Mouse (Mus musculus): ENCODE measurements at regions not wholly inside any gene's neighbourhood (a gene's known extent, or its start where the extent isn't known, plus 50 kb on each side); places are given as distances from the start of the nearest gene placed in this dataset.

DNA sequence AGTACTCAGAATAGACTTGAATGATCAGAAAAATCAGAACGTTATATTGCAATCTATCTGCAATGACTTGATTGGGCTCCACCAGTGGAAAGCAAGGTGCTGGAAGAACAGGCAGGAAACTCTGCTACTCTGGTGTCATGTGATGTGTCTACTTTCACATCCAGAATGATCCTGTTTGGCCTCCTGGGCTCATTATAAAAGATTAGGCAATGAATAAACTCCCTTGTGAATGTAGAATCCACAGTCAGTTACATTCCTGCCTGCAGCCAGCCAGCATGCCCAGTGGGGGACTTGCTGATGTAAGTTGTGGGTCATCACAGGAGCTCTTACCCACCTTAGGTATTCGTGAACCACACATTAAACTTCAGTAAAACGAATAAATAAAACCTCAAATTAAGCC is 174.5 kb upstream of the Arhgap24 start:
- ATAC-seq (no peak), DNase-seq (ENCODE audit: low spot score) (no peak)
- no peak overlapping the region for H3K4me2 ChIP-seq (ENCODE audit: low read depth, low read length)
- H3K4me3 ChIP-seq (ENCODE audit: low read length), result no peak overlapping the region
- H3K4me1 ChIP-seq (ENCODE audit: insufficient read depth, low read length), result no peaks in the 10 kb centered on the region
- no peak overlapping the region for H3K9ac ChIP-seq (replicated peaks; ENCODE audit: low read length)
- no peaks in the 10 kb centered on the region for H3K27me3 ChIP-seq (ENCODE audit: insufficient read depth, low read length)
- H3K36me3 ChIP-seq (ENCODE audit: insufficient read depth, low read length), result no peaks in the 10 kb centered on the region
- no peak for TF ChIP-seq CTCF (IDR thresholded peaks at IDR 0.05; ENCODE audit: low read depth)
- no peaks in the 10 kb centered on the region for H3K9me3 ChIP-seq (ENCODE audit: low read length)
- no peak overlapping the region for H3K27ac ChIP-seq
- 74% methylated on average over 3 of the region's 3 CpGs for WGBS

DNA sequence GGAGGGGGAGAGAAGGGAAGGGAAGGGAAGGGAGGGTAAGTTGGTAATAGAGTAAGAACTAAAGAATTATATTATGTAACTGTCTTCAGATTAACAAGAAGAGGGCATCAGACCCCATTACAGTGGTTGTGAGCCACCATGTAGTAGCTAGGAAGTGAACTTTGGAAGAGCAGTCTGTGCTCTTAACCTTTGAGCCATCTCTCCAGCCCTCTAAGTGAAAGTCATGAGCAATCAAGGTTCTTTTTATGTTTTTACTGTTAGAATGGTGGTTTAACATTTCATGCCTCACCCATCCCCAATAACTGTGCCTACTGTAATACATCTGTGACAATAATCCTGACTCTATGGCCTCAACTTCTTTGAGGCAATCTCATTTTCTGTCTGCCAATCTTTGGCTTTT is 169.6 kb upstream of the Arhgap24 start:
- H3K4me2 ChIP-seq (ENCODE audit: low read depth, low read length), result no peak overlapping the region
- DNase-seq (ENCODE audit: low spot score), result no peak
- H3K27ac ChIP-seq, result no peak overlapping the region
- TF ChIP-seq CTCF (IDR thresholded peaks at IDR 0.05; ENCODE audit: low read depth), result no peak
- no peak for ATAC-seq
- no peak overlapping the region for H3K4me3 ChIP-seq (ENCODE audit: low read length)
- no peak overlapping the region for H3K9ac ChIP-seq (replicated peaks; ENCODE audit: low read length)
- H3K4me1 ChIP-seq (ENCODE audit: insufficient read depth, low read length), result no peaks in the 10 kb centered on the region
- H3K9me3 ChIP-seq (ENCODE audit: low read length), result no peaks in the 10 kb centered on the region
- no peaks in the 10 kb centered on the region for H3K36me3 ChIP-seq (ENCODE audit: insufficient read depth, low read length)
- no peaks in the 10 kb centered on the region for H3K27me3 ChIP-seq (ENCODE audit: insufficient read depth, low read length)

DNA sequence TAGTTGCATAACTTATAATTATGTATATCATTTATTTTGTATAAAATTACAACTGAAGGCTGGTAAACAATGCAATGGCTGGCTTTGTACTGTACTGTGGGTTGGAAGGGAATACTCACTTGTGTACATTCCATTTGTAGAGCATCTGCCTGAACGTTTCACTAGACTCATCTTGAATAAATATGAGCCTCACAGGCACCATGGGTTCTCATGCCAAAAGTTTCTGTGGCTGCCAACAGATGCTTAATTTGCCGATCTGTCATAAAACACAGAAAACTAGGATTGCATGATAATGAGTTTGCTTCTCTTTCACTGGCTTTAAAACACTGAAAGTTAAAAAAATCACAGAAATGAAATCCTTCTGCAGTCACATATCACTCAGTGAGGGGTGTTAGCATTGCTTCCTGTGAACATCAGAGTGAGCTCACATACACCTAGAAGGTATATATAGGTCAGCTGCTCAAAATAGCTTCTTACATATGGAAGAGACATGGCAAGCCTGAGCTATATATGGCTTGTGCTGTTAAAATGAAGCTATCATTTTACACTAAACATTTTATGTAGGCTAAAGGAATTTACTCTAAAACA is 152.9 kb upstream of the Arhgap24 start:
- no peak for TF ChIP-seq CTCF (IDR thresholded peaks at IDR 0.05; ENCODE audit: low read depth)
- DNase-seq (ENCODE audit: low spot score), result peak; percentile 53
- no peak for ATAC-seq
- no peaks in the 10 kb centered on the region for H3K27me3 ChIP-seq (ENCODE audit: insufficient read depth, low read length)
- 24% methylated on average over 2 of the region's 2 CpGs for WGBS
- no peak overlapping the region for H3K4me3 ChIP-seq (ENCODE audit: low read length)
- H3K4me2 ChIP-seq (ENCODE audit: low read depth, low read length), result no peak overlapping the region
- H3K9ac ChIP-seq (replicated peaks; ENCODE audit: low read length), result no peak overlapping the region
- H3K36me3 ChIP-seq (ENCODE audit: insufficient read depth, low read length), result no peaks in the 10 kb centered on the region
- no peaks in the 10 kb centered on the region for H3K9me3 ChIP-seq (ENCODE audit: low read length)
- no peak overlapping the region for H3K27ac ChIP-seq
- H3K4me1 ChIP-seq (ENCODE audit: insufficient read depth, low read length), result no peaks in the 10 kb centered on the region

DNA sequence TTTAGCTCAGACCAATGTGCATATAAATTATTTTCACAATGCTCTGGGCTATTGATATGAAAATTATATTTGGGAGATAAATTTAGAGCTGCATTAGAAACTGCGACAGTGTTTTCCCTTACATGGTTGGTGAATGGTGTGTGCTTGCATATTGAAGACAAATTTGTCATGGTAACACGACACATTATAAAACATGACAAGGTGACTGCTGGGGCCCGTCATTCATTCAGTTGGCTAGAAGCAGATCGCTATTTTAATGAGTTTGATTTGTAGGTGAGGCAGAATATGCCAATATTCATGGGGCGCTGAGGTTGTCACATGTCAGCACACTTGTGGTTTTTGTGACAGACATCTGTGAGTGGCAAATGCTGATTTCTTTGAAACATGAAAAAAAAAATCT is 147.3 kb upstream of the Arhgap24 start:
- Histone ChIP-seq H3K27ac (no peak overlapping the region), H3K9ac (replicated peaks; ENCODE audit: low read length) (no peak overlapping the region), H3K4me1 (ENCODE audit: insufficient read depth, low read length) (no peaks in the 10 kb centered on the region), H3K9me3 (ENCODE audit: low read length) (no peaks in the 10 kb centered on the region), H3K4me2 (ENCODE audit: low read depth, low read length) (no peak overlapping the region), H3K27me3 (ENCODE audit: insufficient read depth, low read length) (no peaks in the 10 kb centered on the region), H3K4me3 (ENCODE audit: low read length) (no peak overlapping the region), H3K36me3 (ENCODE audit: insufficient read depth, low read length) (no peaks in the 10 kb centered on the region)
- TF ChIP-seq CTCF (IDR thresholded peaks at IDR 0.05; ENCODE audit: low read depth), result no peak
- WGBS, result 43% methylated on average over 5 of the region's 5 CpGs
- ATAC-seq (no peak), DNase-seq (ENCODE audit: low spot score) (no peak)

DNA sequence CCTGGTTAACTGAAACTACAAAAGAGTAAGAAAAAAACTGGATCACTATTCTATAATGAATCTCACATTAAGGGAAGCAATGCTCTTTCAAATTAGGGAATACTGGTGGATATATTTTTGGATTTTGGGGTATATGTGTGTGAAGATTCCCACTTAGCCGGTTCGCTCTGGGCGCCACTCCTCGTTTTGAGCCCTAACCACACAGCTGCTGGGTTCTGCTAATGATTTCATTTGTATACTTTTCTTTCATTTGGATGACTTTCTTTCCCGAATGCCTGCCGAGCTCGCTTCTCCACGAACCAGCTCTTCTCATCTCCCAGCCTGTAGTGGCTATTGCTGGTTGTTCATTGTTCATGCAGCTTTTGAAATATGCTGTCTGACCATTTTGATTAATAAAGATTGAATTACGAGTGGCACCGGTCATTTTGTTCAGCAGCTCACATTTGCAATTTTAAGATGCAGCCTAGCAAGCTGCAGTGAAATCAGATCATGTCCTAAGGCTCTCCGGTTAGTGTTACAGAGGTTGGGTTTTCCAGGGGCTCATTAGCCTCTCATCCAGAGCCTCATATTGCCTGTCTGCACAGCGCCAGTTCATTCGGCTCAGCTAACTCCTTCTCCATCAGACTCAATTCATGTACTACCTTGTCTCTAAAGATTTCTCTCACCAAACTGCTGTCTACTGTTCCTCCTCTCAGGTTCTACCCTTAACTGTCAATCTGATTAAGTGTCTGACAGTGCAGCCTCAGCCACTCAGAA is 146.6 kb upstream of the Arhgap24 start:
- no peak for TF ChIP-seq CTCF (IDR thresholded peaks at IDR 0.05; ENCODE audit: low read depth)
- H3K27me3 ChIP-seq (ENCODE audit: insufficient read depth, low read length), result no peaks in the 10 kb centered on the region
- H3K36me3 ChIP-seq (ENCODE audit: insufficient read depth, low read length), result no peaks in the 10 kb centered on the region
- H3K4me1 ChIP-seq (ENCODE audit: insufficient read depth, low read length), result no peaks in the 10 kb centered on the region
- peak overlapping the region; percentile 6; the same call in 1 of the 2 replicates for H3K27ac ChIP-seq
- 54% methylated on average over 13 of the region's 13 CpGs for WGBS
- H3K9ac ChIP-seq (replicated peaks; ENCODE audit: low read length), result no peak overlapping the region
- DNase-seq (ENCODE audit: low spot score) (no peak), ATAC-seq (no peak)
- H3K4me3 ChIP-seq (ENCODE audit: low read length), result no peak overlapping the region
- no peaks in the 10 kb centered on the region for H3K9me3 ChIP-seq (ENCODE audit: low read length)
- H3K4me2 ChIP-seq (ENCODE audit: low read depth, low read length), result no peak overlapping the region

DNA sequence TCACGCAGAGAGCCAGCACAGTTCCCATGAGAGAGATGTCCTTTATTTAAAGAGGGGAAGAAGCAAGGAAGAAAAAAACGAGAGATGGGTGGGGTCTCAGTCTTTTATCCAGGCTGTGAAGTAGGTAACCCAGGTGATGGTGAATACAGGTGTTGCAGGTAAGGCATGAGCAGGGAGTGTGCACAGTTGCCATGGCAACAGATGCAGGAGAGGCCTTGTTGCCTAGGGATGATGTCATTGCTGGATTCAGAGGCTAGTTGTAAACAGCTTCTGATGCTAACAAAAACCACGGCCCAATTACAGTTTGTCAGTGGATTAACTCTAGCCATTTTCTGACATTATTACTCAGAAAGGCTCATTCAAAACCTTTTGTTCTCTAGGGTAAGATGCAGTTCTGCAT is 114.7 kb upstream of the Arhgap24 start:
- Histone ChIP-seq H3K4me3 (ENCODE audit: low read length) (no peak overlapping the region), H3K27me3 (ENCODE audit: insufficient read depth, low read length) (no peaks in the 10 kb centered on the region), H3K36me3 (ENCODE audit: insufficient read depth, low read length) (no peaks in the 10 kb centered on the region), H3K9me3 (ENCODE audit: low read length) (no peaks in the 10 kb centered on the region), H3K4me1 (ENCODE audit: insufficient read depth, low read length) (no peaks in the 10 kb centered on the region), H3K27ac (peak overlapping the region; percentile 20; the same call in 1 of the 2 replicates), H3K4me2 (ENCODE audit: low read depth, low read length) (no peak overlapping the region), H3K9ac (replicated peaks; ENCODE audit: low read length) (no peak overlapping the region)
- ATAC-seq, result peak; percentile 77
- DNase-seq (ENCODE audit: low spot score), result peak; percentile 71
- 67% methylated on average over 3 of the region's 3 CpGs for WGBS
- no peak for TF ChIP-seq CTCF (IDR thresholded peaks at IDR 0.05; ENCODE audit: low read depth)

DNA sequence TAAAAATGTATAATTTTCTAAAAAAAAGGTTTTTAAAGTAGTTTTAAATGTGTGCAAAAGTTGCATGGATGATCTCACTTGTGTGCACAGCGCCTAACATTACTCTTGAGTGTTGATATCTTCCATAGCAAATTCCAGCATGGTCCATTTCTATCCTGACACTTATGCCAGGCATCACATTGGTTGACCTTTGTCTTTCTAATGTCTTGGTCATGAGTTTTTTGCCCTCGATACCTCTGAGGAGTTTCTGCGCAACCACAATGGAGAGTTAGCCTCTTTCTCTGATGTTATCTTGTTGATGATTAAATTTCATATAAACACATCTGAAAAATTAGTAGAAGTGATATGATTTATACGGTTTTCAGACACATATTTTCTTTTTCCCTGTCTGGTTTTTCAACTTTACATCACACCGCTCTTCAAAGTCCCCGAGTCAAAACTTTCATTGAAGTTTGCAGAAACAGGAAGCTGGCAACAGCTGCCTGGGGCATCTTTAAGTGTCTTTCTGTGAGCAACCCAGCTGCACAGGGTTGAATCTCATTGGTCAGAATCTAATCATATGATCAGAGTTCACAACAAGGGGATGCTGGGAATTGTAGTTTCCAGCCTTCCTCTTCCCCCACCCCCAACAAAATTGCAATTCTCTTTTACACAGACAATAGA is 107.8 kb upstream of the Arhgap24 start:
- Histone ChIP-seq H3K4me1 (ENCODE audit: insufficient read depth, low read length) (no peaks in the 10 kb centered on the region), H3K36me3 (ENCODE audit: insufficient read depth, low read length) (no peaks in the 10 kb centered on the region), H3K9ac (replicated peaks; ENCODE audit: low read length) (no peak overlapping the region), H3K4me3 (ENCODE audit: low read length) (no peak overlapping the region), H3K4me2 (ENCODE audit: low read depth, low read length) (no peak overlapping the region), H3K9me3 (ENCODE audit: low read length) (no peaks in the 10 kb centered on the region), H3K27me3 (ENCODE audit: insufficient read depth, low read length) (no peaks in the 10 kb centered on the region), H3K27ac (no peak overlapping the region)
- ATAC-seq, result peak; percentile 90
- no peak for TF ChIP-seq CTCF (IDR thresholded peaks at IDR 0.05; ENCODE audit: low read depth)
- WGBS, result 76% methylated on average over 6 of the region's 6 CpGs
- DNase-seq (ENCODE audit: low spot score), result peak; percentile 77

Data from hindbrain, postnatal 0 days (tissue).